Mouse (Mus musculus): ENCODE data around the gene Irf1.

- TF ChIP-seq CTCF (IDR thresholded peaks at IDR 0.05; ENCODE audit: extremely low read depth, insufficient read depth, insufficient read length, insufficient replicate concordance), result no peak
- no peak for TF ChIP-seq POLR2A (IDR thresholded peaks at IDR 0.05; ENCODE audit: low read depth, low read length)
Measured at GRCm38 (mm10) chr11:53734431-53734830, 35.4 kb upstream of the Irf1 start.

All from spleen, adult 2 months (tissue).